Mouse (Mus musculus) skeletal muscle tissue, postnatal 0 days (tissue): ENCODE measurements around the gene Loxl4. TPM values are rescaled to one million over a fixed set of nuclear protein-coding genes. Genes with fewer than 3 reads are reported as not detected.

ENCODE experiments used
- polyA plus RNA-seq: library from polyadenylated mRNA; unstranded; fragments of >200 nt; fragmentation: Nextera tagmentation; extraction: Ambion mirVana; gene quantifications from 2 replicates; pipeline ENCODE4 v1.2.1, GENCODE M21; 2015

Gene Loxl4
- 0.33 and 0.50 TPM in 2 replicates for polyA plus RNA-seq

GRCm38 (mm10) chr19:42612654-42613053 lies at the start of gene Loxl4:
TSS of gene Loxl4 (minus strand) at chr19:42612813.

Other genes starting within 250 kb of the Loxl4 start
- gene Crtac1, start 181.0 kb downstream of the Loxl4 start, polyA plus RNA-seq, result 0.36 and 0.68 TPM in 2 replicates
- 10.7 and 10.9 TPM in 2 replicates for gene R3hcc1l, start 94.1 kb downstream of the Loxl4 start, polyA plus RNA-seq
- 1.9 and 3.3 TPM in 2 replicates for gene Pyroxd2, start 140.0 kb upstream of the Loxl4 start, polyA plus RNA-seq
- 4.8 and 5.2 TPM in 2 replicates for gene Hps1, start 167.2 kb upstream of the Loxl4 start, polyA plus RNA-seq